Mouse (Mus musculus) embryo, embryonic 11.5 days (tissue): ENCODE measurements around the gene Elp6.

ENCODE experiments used
- DNase-seq: peaks from one replicate; pipeline ENCODE4 v3.0.0-alpha.2; 2012; ENCODE audit warnings: low read depth, low spot score

Elp6 gene

GRCm38 (mm10) chr9:110304969-110305651 lies at the start of gene Elp6:
Gene Elp6, plus strand, starts transcription at chr9:110305173.
- DNase-seq: peak; percentile 91

- DNase-seq: no peak
Measured at GRCm38 (mm10) chr9:110255407-110256019, 49.5 kb upstream of the Elp6 start.

GRCm38 (mm10) chr9:110258646-110259045 lies 46.3 kb upstream of the Elp6 start:
- DNase-seq: no peak

- no peak for DNase-seq
Measured at GRCm38 (mm10) chr9:110259118-110259517, 45.9 kb upstream of the Elp6 start.

- no peak for DNase-seq
Measured at GRCm38 (mm10) chr9:110263181-110263580, 41.8 kb upstream of the Elp6 start.

GRCm38 (mm10) chr9:110264991-110265390 lies 40.0 kb upstream of the Elp6 start:
- no peak for DNase-seq

GRCm38 (mm10) chr9:110268416-110268815 lies 36.6 kb upstream of the Elp6 start:
- no peak for DNase-seq

GRCm38 (mm10) chr9:110272330-110272729 lies 32.6 kb upstream of the Elp6 start:
- no peak for DNase-seq

- no peak for DNase-seq
Measured at GRCm38 (mm10) chr9:110273507-110273906, 31.5 kb upstream of the Elp6 start.

- no peak for DNase-seq
Measured at GRCm38 (mm10) chr9:110275882-110276281, 29.1 kb upstream of the Elp6 start.

GRCm38 (mm10) chr9:110277431-110277881 lies 27.5 kb upstream of the Elp6 start:
- DNase-seq: no peak

- no peak for DNase-seq
Measured at GRCm38 (mm10) chr9:110284075-110284697, 20.8 kb upstream of the Elp6 start.

GRCm38 (mm10) chr9:110287321-110287924 lies 17.6 kb upstream of the Elp6 start:
- DNase-seq: no peak

GRCm38 (mm10) chr9:110293254-110293718 lies 11.7 kb upstream of the Elp6 start:
- DNase-seq: no peak

- no peak for DNase-seq
Measured at GRCm38 (mm10) chr9:110293873-110294415, 11.0 kb upstream of the Elp6 start.

GRCm38 (mm10) chr9:110294786-110295185 lies 10.2 kb upstream of the Elp6 start:
- no peak for DNase-seq

- peak; percentile 81 for DNase-seq
Measured at GRCm38 (mm10) chr9:110296867-110297627, 7.9 kb upstream of the Elp6 start.

- peak; percentile 51 for DNase-seq
Measured at GRCm38 (mm10) chr9:110304516-110304915, 457 bp upstream of the Elp6 start.

GRCm38 (mm10) chr9:110306371-110306770 lies 1.4 kb downstream of the Elp6 start:
- no peak for DNase-seq

GRCm38 (mm10) chr9:110314706-110315105 lies 9.7 kb downstream of the Elp6 start:
- DNase-seq: no peak

GRCm38 (mm10) chr9:110315410-110315809 lies 10.4 kb downstream of the Elp6 start:
- DNase-seq: no peak
